Mouse (Mus musculus) T-helper 2 cell (primary cell): Measurements from ENCODE around the gene Ssxb9.
"Not testable (repeated sequence)": the region's sequence is repeated elsewhere in the genome, so short reads cannot be mapped to it uniquely, and the experiment has no call there.

Source experiments
- in situ Hi-C: fragments of 300-600 bp; cut with MboI, MseI; formaldehyde crosslinking; loops from one replicate; pipeline ENCODE4 v1.15.1; 2025; ENCODE audit warnings: high pct_unique_total_duplicates

The Ssxb9 gene

GRCm38 (mm10) chrX:8366678-8367077, at the start of gene Ssxb9:
Ssxb9 (plus strand) TSS chrX:8366978.
- in situ Hi-C loops, result not testable (repeated sequence)

GRCm38 (mm10) chrX:8327124-8327523, 39.7 kb upstream of the Ssxb9 start, which contains the start of gene Ssxb10:
Ssxb10 (plus strand) TSS chrX:8327424.
- in situ Hi-C loops, result no loop called here

GRCm38 (mm10) chrX:8413005-8413404, 46.2 kb downstream of the Ssxb9 start, which contains the start of gene Ssxb1:
Ssxb1 (plus strand) TSS chrX:8413305.
- in situ Hi-C loops, result not testable (repeated sequence)
